Mouse (Mus musculus) stomach, postnatal 0 days (tissue): ENCODE measurements at regions not wholly inside any gene's neighbourhood (a gene's known extent, or its start where the extent isn't known, plus 50 kb on each side); places are given as distances from the start of the nearest gene placed in this dataset.

ENCODE experiments used
- ATAC-seq: fragments of 200-750 bp; cut with Nextera tagmentation; 2 replicates; pipeline ENCODE4 v1.8.0; 2017; ENCODE audit not compliant: low FRiP score, low TSS enrichment
- DNase-seq: peaks from one replicate; pipeline ENCODE4 v3.0.0-alpha.2; 2016; ENCODE audit warnings: low spot score
- H3K27ac ChIP-seq: fragments of 300-500 bp; sonication (generic); replicated peaks from 2 replicates; pipeline ENCODE4 v1.5.1; 2014; ENCODE audit warnings: mild to moderate bottlenecking, control low read depth
- H3K27me3 ChIP-seq: fragments of 300-500 bp; sonication (generic); 2 replicates; pipeline ENCODE4 v1.6.1; 2014; ENCODE audit warnings: low read length; ENCODE audit not compliant: control insufficient read depth, insufficient read depth
- H3K36me3 ChIP-seq: fragments of 300-500 bp; sonication (generic); 2 replicates; pipeline ENCODE4 v1.6.1; 2014; ENCODE audit warnings: low read length, mixed read lengths; ENCODE audit not compliant: control insufficient read depth, insufficient read depth
- H3K4me1 ChIP-seq: fragments of 300-500 bp; sonication (generic); replicated peaks from 2 replicates; pipeline ENCODE4 v1.6.1; 2014; ENCODE audit warnings: antibody characterized with exemption; ENCODE audit not compliant: control insufficient read depth, insufficient read depth
- H3K4me2 ChIP-seq: fragments of 300-500 bp; sonication (generic); replicated peaks from 2 replicates; pipeline ENCODE4 v1.6.1; 2014; ENCODE audit warnings: low read depth, mild to moderate bottlenecking, control low read depth, moderate library complexity
- H3K4me3 ChIP-seq: fragments of 300-500 bp; sonication (generic); 2 replicates; pipeline ENCODE4 v1.5.1; 2014; ENCODE audit warnings: low read depth, low read length, control low read depth
- H3K9ac ChIP-seq: fragments of 300-500 bp; sonication (generic); 2 replicates; pipeline ENCODE4 v1.6.1; 2014; ENCODE audit warnings: mild to moderate bottlenecking, low read length, control low read depth, mixed read lengths
- H3K9me3 ChIP-seq: fragments of 300-500 bp; sonication (generic); 2 replicates; pipeline ENCODE4 v1.6.1; 2016; ENCODE audit warnings: low read length; ENCODE audit not compliant: control insufficient read depth
- CTCF ChIP-seq: IDR thresholded peaks from 2 replicates; pipeline ENCODE4 v1.5.1; 2016; ENCODE audit warnings: antibody characterized with exemption, low read depth, mild to moderate bottlenecking, moderate library complexity
- EP300 ChIP-seq: optimal IDR thresholded peaks from 2 replicates; pipeline ENCODE3; 2016; ENCODE audit warnings: antibody characterized with exemption
- WGBS: fragments of 180-500 bp; shearing (Covaris S2); extraction: QIAGEN DNeasy Blood & Tissue Kit; methylation state at CpG from one replicate; pipeline ENCODE4 v1.1.7; 2014; 5-methylcytosine and 5-hydroxymethylcytosine counted together

DNA sequence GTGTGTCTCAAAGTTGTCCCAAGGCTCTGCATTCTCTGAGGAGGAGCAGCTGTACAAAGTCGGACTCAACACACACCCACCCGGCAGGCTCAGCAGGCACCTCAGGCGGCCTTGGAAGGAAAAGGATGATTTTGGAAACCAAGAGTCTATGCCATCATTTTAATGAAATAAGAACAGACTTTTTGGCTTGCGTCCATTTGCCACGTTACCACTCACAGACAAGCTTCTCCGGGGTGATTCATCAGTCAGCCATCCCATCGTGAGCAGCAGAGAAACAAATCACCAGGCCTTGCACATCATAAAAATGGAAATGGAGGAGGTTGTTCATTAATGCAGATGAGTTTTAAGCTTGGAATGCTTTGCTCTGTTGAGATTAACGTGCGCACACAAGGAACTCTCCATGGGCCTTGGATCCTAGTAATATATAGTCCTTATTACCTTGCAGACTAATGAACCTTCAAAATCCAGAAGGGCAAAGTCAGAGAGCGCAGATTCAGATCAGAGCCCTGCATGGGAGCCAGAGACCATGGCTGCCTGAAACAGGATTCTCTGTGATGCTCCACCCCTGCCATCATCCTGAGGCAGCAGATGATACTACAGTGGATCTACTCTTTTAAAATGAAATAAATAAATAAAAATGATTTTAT, 198.5 kb downstream of the Actr3 start:
- Histone ChIP-seq H3K9me3 (no peaks in the 10 kb centered on the region), H3K4me2 (no peak overlapping the region), H3K9ac (no peak overlapping the region), H3K27ac (no peak overlapping the region), H3K4me3 (no peak overlapping the region), H3K36me3 (no peaks in the 10 kb centered on the region), H3K27me3 (no peaks in the 10 kb centered on the region), H3K4me1 (no peaks in the 10 kb centered on the region)
- ATAC-seq, result no peak
- no peak for DNase-seq
- TF ChIP-seq CTCF (no peak), EP300 (no peak)
- 85% methylated on average over 10 of the region's 10 CpGs for WGBS

DNA sequence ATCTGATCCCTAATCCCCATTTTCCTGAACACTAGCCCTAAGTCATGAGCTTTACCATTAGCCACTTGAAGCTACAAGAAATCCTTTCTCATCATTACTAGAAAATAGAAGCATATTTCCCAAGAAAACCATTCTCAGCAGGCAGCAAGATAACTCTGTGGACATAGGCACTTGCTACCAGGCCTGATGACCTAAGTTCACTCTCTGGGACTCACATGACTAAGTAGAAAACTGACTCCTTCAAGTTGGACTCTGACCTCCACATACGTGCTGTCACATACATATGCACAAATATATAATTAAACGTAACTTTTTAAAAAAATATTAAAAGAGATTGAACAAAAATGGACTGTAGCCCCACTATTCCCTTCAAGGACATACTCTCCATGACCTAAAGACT, 200.8 kb downstream of the Actr3 start:
- H3K36me3 ChIP-seq, result no peaks in the 10 kb centered on the region
- ATAC-seq, result no peak
- no peak overlapping the region for H3K4me2 ChIP-seq
- TF ChIP-seq CTCF (no peak), EP300 (no peak)
- no peaks in the 10 kb centered on the region for H3K27me3 ChIP-seq
- H3K9me3 ChIP-seq, result no peaks in the 10 kb centered on the region
- no peak overlapping the region for H3K27ac ChIP-seq
- 77% methylated on average over 2 of the region's 2 CpGs for WGBS
- H3K9ac ChIP-seq, result no peak overlapping the region
- DNase-seq, result no peak
- no peaks in the 10 kb centered on the region for H3K4me1 ChIP-seq
- H3K4me3 ChIP-seq, result no peak overlapping the region

DNA sequence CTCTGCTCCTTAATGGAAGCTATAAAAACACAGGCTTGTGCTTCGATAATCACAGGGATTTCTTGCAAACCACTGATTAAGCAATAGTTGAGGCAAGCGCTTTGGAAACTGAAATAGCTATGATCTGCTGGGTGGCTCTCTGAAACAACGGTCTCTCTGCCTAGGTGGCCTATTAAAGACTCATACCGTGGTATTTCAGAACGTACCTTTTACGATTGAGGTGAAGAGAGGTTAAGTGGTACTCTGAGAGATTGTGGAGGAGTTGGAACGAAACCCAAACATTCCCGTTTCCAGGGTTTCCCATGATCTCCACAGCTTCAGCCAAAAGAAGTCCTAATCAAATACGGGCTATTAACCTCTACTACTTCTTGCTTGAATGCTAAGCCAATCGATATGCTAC, 212.2 kb downstream of the Actr3 start:
- H3K36me3 ChIP-seq, result no peaks in the 10 kb centered on the region
- no peaks in the 10 kb centered on the region for H3K4me1 ChIP-seq
- TF ChIP-seq CTCF (no peak), EP300 (no peak)
- DNase-seq, result no peak
- WGBS, result 89% methylated on average over 10 of the region's 10 CpGs
- no peak for ATAC-seq
- no peak overlapping the region for H3K4me2 ChIP-seq
- H3K27me3 ChIP-seq, result no peaks in the 10 kb centered on the region
- no peak overlapping the region for H3K4me3 ChIP-seq
- H3K27ac ChIP-seq, result no peak overlapping the region
- H3K9me3 ChIP-seq, result no peaks in the 10 kb centered on the region
- no peak overlapping the region for H3K9ac ChIP-seq

DNA sequence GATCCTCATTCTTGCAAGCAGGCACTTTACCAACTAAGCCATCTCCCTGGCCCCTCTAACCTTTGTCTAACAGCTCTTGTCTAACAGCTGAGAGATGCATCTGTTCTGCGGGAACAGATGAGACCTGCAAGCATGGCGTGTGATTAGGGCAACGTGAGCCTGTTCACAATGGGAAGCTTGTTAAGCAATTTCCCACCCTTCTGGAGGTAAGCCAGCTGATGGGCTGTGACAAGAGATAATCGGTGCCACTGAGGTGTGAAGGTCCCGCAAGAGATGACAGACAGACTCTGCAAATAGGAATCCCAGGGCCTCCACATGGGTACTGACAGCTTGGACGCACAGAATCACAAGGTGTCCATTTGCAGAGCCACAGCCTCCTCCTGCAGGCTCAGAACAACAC, 219.3 kb downstream of the Actr3 start:
- no peak for ATAC-seq
- Histone ChIP-seq H3K27me3 (no peaks in the 10 kb centered on the region), H3K27ac (no peak overlapping the region), H3K9ac (no peak overlapping the region), H3K9me3 (no peaks in the 10 kb centered on the region), H3K4me2 (no peak overlapping the region), H3K36me3 (no peaks in the 10 kb centered on the region), H3K4me1 (no peaks in the 10 kb centered on the region), H3K4me3 (no peak overlapping the region)
- TF ChIP-seq EP300, result no peak
- TF ChIP-seq CTCF, result no peak
- DNase-seq, result no peak
- 76% methylated on average over 6 of the region's 6 CpGs for WGBS

DNA sequence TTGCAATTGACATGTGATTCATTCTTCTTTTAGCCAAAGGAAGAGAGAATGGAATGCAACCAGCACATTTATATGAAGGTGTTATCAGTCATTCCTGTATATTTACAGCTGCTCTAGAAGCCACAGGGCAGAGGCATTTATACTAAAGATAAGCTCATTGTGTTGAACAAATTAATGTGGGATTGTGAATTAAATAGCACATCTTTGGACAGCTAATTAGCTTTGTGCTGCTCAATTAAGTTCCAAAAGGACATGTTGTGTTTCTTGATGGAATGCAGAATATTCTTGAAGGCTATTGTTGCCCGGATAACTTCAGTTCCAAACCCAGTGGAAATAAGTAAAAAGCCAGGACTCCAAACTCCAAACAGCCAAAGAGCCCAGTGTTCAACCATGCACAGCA, 248.4 kb downstream of the Actr3 start:
- WGBS, result 80% methylated on average over 1 of the region's 1 CpGs

DNA sequence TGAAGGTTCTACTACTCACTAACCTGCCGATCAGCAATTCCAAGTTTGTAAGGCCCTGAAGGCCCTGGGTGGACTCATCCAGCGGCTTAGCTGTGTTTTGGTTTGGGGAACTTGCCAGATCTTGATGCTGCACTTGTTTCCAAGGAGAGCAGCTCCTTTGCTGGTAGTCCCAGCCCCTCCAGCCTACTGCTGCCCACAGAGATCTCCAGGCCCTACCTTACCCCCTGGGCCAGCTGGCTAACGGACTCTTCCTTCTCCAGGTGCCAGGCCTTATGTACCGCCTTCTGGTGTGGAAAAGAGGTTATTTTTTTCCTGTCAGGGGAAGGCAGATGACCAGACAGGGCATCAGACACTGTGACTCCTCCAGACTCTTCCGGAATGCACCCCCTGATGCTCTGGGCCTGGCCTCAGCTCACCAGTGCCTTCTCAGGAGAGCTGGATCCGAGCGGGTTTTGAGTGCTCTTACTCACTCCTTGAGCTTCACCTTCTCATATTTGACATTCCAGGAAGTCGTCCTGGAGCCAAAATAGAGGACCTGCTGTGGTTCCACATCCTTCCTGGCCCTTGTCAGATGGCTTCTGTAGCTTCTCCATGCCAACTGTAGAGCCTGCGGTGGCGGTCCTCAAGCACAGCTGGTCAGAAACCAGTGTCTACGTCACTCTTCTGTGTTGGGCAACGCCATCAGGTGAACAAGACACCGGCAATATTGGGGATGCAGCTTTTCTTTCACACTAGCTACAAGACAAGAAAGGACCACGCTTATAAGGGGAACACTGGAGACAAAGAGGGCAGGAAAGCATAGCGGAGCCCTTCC, 259.2 kb downstream of the Actr3 start:
- DNase-seq (no peak), ATAC-seq (no peak)
- Histone ChIP-seq H3K4me2 (no peak overlapping the region), H3K9ac (no peak overlapping the region), H3K27me3 (no peaks in the 10 kb centered on the region), H3K4me3 (no peak overlapping the region), H3K27ac (no peak overlapping the region), H3K36me3 (no peaks in the 10 kb centered on the region), H3K9me3 (no peaks in the 10 kb centered on the region), H3K4me1 (no peaks in the 10 kb centered on the region)
- 88% methylated on average over 15 of the region's 15 CpGs for WGBS
- no peak for TF ChIP-seq EP300

More for the DNA sequence above, 248.4 kb downstream of the Actr3 start:
- TF ChIP-seq EP300 (no peak), CTCF (no peak)
- H3K27me3 ChIP-seq, result no peaks in the 10 kb centered on the region
- no peak overlapping the region for H3K9ac ChIP-seq
- no peaks in the 10 kb centered on the region for H3K36me3 ChIP-seq
- H3K4me3 ChIP-seq, result no peak overlapping the region
- ATAC-seq (no peak), DNase-seq (no peak)
- no peak overlapping the region for H3K27ac ChIP-seq
- H3K4me1 ChIP-seq, result no peaks in the 10 kb centered on the region
- H3K4me2 ChIP-seq, result no peak overlapping the region
- H3K9me3 ChIP-seq, result no peaks in the 10 kb centered on the region
